Mouse (Mus musculus) bone marrow macrophage, adult 2 months (primary cell): Measurements from ENCODE around the gene Cd209g. TPM values are rescaled to one million over a fixed set of nuclear protein-coding genes. Genes with fewer than 3 reads are reported as not detected.
"Not testable (repeated sequence)": the region's sequence is repeated elsewhere in the genome, so short reads cannot be mapped to it uniquely, and the experiment has no call there.

ENCODE experiments used
- H3K27ac ChIP-seq: 2 replicates; pipeline ENCODE4 v1.5.1; 2012; ENCODE audit warnings: low read depth, low read length; ENCODE audit not compliant: insufficient read depth
- H3K4me1 ChIP-seq: 2 replicates; pipeline ENCODE4 v1.6.1; 2012; ENCODE audit warnings: low read length; ENCODE audit not compliant: control insufficient read depth, insufficient read depth
- H3K4me3 ChIP-seq: 2 replicates; pipeline ENCODE4 v1.5.1; 2012; ENCODE audit warnings: mild to moderate bottlenecking, low read length, moderate library complexity; ENCODE audit not compliant: insufficient read depth
- CTCF ChIP-seq: IDR thresholded peaks from 2 replicates; pipeline ENCODE4 v1.5.1; 2012; ENCODE audit warnings: low read depth, mild to moderate bottlenecking, low read length, moderate library complexity
- POLR2A ChIP-seq: IDR thresholded peaks from 2 replicates; pipeline ENCODE4 v1.6.1; 2012; ENCODE audit warnings: mild to moderate bottlenecking, low read depth, low read length, borderline replicate concordance
- polyA plus RNA-seq: library from polyadenylated mRNA; stranded (reverse); fragments of >200 nt; gene quantifications from 2 replicates; pipeline ENCODE4 v1.2.4, GENCODE M21; 2012; ENCODE audit not compliant: missing spikeins, insufficient read depth, insufficient read length

The Cd209g gene
- polyA plus RNA-seq = not detected in 2 replicates

DNA sequence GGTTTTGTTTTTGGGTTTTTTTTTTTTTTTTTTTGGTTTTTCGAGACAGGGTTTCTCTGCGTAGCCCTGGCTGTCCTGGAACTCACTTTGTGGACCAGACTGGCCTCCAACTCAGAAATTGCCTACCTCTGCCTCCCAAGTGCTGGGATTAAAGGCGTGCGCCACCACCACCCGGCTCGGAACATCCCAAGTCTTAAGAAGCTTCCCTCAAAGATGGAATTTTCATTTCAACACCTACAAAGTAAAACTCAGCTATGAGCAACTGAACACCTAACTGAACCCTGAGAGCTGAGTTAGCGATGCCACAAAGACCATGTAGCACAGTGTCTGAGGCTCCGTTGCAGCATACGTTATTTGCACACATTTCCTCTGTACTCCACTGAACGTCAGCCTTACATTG, at the start of gene Cd209g:
Gene Cd209g, plus strand, starts transcription at position 301 of the 400 bp plus-strand sequence.
- TF ChIP-seq POLR2A (no peak), CTCF (no peak)
- H3K27ac ChIP-seq = no peak within 1 kb of the TSS
- H3K4me3 ChIP-seq = no peak within 1 kb of the TSS
- no peaks in the 10 kb centered on the region for H3K4me1 ChIP-seq

DNA sequence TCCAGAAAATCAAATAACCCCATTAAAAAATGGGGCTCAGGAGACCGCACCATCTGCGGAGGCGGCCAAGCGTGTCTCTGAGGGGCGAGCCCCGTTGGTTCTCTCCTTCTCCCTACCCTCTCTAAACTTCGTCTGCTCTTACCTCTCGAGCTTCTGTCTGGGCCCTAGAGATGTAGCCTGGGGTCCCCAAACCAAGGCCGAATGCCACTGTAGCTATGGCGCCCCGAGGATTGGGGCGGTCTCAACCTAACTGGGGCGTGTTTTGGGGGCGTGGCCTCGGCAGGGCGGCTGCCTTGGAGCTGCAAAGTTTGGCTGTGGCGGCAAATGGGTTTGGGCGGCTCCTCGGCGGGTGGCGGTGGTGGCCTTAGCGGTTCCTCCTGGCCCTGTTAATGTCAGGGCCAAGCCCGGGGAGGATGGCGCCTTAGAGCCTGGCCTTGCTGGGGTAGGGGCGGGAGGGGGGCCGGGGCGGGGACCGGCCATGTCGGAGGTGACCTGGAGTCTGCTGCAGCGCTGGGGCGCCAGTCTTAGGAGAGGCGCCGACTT, 46.6 kb upstream of the Cd209g start:
- not testable (repeated sequence) for H3K4me3 ChIP-seq, H3K4me1 ChIP-seq, H3K27ac ChIP-seq

DNA sequence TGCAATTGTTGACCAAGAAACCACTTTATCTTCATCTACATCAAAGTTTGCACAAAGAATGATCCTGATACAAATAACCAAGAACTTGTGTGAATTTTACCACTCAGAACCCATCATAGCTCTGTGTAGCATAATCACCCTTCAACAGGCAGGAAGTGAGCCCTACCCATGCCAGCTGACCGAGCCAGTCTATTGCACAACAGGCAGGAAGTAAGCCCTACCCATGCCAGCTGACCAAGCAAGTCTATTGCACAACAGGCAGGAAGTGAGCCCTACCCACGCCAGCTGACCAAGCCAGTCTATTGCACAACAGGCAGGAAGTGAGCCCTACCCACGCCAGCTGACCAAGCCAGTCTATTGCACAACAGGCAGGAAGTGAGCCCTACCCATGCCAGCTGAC, 45.4 kb upstream of the Cd209g start:
- not testable (repeated sequence) for H3K27ac ChIP-seq, H3K4me3 ChIP-seq, H3K4me1 ChIP-seq

DNA sequence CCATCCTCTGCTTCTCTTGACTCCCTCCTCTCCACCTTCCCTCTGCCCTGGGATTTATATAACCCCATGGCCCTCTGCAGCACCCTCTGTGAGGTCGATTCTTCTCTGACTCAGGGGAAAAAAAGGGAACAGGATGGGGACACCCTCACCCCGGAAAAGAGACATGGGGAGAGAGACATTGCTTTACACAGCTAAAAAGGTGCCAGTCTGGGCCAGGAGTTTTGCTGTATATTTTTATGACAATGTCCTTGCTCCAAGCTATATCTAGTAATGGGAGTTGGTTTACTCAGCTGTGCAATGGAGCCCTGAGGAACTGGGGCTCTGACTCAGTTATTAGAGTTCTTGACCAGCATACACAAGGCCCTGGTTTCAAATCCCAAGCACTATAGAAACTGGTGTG, 28.2 kb upstream of the Cd209g start, which contains the start of gene Cd209f:
Gene Cd209f, minus strand, starts transcription at position 101 of the 400 bp plus-strand sequence.
- H3K4me1 ChIP-seq, H3K27ac ChIP-seq, H3K4me3 ChIP-seq: not testable (repeated sequence)

DNA sequence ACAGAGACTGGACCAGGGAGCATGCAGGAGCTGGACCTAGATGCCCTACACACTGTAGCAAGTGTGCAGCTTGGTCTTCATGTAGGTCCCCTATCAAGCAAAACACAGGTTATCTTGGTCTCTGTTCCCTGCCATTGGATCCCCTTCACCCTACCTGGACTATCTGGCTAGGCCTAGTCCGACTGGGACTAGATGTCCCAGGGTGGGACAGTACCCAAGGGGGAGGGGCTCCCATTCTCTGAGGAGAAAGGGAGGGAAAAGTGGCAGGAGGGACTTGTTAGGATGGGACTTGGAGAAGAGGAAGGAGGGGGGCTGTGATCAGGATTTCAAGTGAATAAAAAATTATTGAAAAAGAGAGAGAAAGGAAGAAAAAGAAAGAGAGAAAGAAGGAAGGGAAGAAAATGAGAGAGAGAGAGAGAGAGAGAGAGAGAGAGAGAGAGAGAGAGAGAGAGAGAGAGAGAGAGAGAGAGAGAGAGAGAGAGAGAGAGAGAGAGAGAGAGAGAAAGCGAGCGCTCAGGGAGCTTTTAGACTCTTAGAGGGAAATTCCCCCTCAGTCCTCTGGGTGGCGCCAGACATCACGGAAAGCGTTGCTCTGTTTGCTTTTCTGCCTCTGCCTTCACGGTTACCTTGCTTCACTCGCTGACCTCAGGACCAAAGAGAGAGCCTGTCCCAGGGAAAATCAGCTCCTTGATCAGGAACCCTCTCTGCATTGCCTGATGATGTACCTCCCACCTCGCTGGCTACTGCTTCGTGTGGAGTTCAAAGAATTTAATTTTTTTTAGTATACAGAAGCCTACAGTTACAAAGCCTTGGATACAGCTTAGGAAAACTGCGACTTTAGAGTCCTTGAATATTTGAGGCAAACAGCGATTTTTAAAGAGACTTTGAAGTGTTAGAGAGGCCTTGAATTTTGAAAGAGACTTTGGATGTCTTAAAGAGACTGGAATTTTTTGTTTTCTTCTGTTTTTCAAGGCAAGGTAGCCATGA, 6.1 kb downstream of the Cd209g start:
- no peak for TF ChIP-seq POLR2A
- TF ChIP-seq CTCF = peak; percentile 76
- no peak overlapping the region for H3K4me3 ChIP-seq

DNA sequence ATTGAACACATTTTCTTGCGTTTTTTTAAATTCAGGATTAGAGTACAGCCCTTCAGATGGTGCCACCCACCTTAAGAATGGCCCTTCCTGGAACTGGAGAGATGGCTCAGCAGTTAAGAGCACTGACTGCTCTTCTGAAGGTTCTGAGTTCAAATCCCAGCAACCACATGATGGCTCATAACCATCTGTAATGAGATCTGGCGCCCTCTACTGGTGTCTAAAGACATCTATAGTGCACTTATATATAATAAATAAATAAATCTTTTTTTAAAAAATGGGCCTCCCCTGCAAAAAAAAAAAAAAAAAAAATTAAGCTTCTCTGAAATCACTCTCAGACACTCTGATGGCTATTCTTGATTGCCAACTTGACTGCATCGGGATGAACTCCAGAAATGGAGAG, 7.8 kb downstream of the Cd209g start:
- Histone ChIP-seq H3K4me3 (no peak overlapping the region), H3K27ac (no peak overlapping the region), H3K4me1 (no peaks in the 10 kb centered on the region)
- no peak for TF ChIP-seq POLR2A
- no peak for TF ChIP-seq CTCF

More for the DNA sequence above, 6.1 kb downstream of the Cd209g start:
- no peaks in the 10 kb centered on the region for H3K4me1 ChIP-seq
- H3K27ac ChIP-seq = no peak overlapping the region

DNA sequence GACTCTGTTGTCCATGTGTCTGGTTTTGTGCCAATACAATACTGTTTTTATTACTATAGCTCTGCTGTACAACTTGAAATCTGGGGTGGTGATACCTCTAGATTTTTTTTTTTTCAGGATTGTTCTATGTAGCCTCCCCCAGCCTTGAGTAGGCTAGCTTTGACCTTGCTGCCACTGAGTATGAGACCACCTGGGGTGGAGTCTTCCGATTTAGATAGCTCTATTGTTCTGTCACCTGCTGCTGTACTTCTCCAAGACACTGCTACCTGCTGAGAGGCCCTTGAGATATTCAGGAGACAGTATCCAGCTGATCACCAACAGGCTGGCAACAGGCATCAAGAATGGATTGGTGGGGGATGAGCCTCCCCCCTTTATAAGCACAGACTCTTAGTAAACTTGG, 13.4 kb downstream of the Cd209g start:
- Histone ChIP-seq H3K4me1 (no peaks in the 10 kb centered on the region), H3K4me3 (no peak overlapping the region), H3K27ac (no peak overlapping the region)
- TF ChIP-seq CTCF (no peak), POLR2A (no peak)

DNA sequence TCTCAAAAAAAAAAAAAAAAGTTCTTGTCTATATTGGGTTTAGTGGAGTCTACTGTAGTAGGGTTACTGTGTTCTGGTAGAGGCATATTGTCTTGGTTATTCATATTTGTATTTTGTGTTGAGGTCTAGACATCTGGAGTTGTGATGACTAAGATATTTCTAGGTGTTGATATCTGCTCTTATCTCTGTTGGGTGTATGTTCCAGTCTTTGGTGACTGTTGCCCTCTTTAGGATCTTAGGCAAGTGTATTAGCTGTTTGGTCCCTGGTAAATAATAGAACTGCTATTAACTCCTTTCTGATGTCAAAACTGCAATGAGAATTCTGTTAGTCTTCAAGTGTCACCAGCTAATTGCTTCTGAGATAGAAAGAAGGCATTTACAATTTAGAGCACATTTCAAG, 21.0 kb downstream of the Cd209g start:
- Histone ChIP-seq H3K4me1 (no peaks in the 10 kb centered on the region), H3K27ac (no peak overlapping the region), H3K4me3 (no peak overlapping the region)
- TF ChIP-seq POLR2A = no peak
- no peak for TF ChIP-seq CTCF

DNA sequence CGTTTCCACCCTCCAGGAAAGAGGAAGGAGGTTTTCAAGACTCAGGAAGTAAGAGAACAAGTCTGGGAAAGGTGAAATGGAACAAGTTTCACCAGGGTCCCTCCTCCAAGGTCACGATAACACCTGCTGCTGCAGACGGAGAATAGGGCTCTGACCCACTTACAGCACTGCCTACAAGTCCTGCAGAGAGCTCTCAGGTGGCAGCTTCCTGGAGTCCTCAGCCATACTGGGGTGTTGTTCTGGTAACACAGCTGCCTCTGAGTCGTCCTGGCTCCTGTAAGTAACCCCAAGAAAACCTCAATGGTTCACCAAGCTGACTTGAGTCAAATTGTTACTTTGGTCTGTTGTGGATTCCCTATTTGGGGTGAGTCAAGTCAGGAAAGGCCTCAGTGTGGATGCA, 28.9 kb downstream of the Cd209g start:
- TF ChIP-seq POLR2A (no peak), CTCF (no peak)
- H3K4me3 ChIP-seq = no peak overlapping the region
- peaks cover 10% of the 10 kb centered on the region for H3K4me1 ChIP-seq
- H3K27ac ChIP-seq = no peak overlapping the region

DNA sequence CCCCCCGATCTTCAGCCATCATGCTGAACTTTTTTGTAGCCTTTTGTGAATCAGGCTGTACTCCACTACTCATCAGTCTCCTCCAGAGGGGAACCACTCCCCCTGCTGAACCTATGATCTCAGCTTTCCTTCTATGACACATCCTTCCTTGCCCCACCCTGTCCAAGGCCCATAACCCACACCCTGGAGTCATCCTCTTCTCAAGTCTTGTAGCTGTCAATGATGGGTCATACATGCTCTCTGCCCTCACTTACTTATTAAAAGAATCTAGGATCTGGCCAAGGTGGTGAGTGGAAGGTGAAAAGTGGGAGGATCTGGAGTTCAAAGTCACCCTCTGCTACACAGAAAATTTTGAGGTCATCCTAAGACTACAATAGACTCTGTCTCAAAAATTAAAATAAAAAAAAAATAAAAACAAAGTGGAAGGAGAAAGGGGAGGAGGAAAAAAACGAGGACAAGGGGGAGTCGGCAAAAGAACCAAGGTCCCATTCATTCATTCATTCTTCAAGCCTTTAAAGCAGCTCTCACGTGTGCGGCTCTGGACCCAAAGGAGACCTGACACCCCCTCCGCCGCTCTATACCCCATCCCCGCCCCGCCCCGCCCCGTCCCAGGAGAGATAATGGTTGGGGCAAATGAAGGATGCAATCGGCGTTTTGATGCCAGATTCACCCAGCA, 31.4 kb downstream of the Cd209g start:
- peak overlapping the region; percentile 62 for H3K4me3 ChIP-seq
- H3K27ac ChIP-seq = no peak overlapping the region
- H3K4me1 ChIP-seq = peaks cover 10% of the 10 kb centered on the region
- TF ChIP-seq POLR2A (no peak), CTCF (no peak)
